Mouse (Mus musculus): ENCODE results near the gene Bnc2. TPM values are rescaled to one million over a fixed set of nuclear protein-coding genes. Genes with fewer than 3 reads are reported as not detected.

Bnc2 gene
- polyA plus RNA-seq (2012) = not detected in 2 replicates

DNA sequence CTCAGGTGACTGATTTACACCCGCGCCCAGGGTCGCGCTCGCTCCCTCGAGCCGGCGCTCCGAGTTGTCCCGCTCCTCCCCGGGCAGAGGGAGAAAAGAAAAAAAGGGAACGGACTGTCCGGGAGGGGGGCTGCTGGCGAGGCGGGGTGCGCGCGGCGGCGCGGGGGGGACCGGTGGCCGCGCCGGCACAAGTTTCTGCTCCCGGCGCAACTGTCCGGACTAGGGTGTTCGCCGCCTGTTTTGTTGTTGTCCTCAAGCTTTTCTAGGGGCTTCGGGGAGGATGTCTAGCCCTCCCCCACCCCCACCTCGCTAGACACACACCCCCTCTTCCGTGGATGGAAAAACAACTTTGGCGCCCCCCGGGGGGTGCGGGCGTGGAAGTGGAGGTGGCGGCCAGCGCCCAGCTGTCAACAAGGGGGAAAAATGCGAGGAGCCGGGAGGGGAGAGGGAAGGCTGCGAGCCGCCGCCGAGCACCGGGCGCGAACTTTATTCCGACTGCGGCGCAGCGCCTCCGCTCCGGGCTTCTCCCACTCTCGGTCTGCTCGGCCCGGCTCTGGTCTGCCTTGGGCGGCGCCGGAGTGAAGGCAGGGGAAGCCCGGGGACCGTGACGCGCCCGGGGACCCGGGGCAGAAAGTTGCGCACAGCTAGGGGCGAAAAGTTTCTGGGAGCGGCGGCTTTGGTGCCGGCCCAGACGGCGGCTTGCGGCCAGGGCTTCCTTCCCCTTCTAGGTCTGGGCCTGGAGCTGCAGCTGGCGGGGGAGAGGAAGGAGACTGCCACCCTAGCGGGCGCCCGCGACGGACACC lies at the start of gene Bnc2:
Gene Bnc2 (minus strand): TSS at position 105 of the 803 bp plus-strand sequence.
- TF ChIP-seq GATA1 (IDR thresholded peaks at IDR 0.05; ENCODE audit: low read length) = no peak

DNA sequence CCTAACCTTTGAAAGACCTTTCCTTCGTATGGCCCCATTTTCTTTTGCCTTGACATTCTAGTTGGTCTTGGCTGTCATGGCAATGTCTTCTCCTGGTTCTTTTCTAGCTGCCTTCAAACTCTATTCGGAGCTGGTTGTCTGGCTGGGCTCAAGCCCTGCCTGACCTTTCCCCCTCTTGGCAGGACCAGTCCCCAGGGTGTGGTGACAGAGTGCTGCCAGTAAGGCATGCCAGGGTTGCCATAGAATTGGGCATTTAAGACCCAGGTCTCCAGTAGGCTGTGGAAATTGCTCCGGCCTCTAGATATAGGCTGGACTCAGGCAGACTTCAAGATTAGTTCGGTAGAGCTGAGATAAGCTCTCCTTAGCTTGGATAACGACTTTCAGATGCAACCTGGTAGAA lies 32.9 kb upstream of the Bnc2 start:
- TF ChIP-seq GATA1 (IDR thresholded peaks at IDR 0.05; ENCODE audit: low read length) = no peak

DNA sequence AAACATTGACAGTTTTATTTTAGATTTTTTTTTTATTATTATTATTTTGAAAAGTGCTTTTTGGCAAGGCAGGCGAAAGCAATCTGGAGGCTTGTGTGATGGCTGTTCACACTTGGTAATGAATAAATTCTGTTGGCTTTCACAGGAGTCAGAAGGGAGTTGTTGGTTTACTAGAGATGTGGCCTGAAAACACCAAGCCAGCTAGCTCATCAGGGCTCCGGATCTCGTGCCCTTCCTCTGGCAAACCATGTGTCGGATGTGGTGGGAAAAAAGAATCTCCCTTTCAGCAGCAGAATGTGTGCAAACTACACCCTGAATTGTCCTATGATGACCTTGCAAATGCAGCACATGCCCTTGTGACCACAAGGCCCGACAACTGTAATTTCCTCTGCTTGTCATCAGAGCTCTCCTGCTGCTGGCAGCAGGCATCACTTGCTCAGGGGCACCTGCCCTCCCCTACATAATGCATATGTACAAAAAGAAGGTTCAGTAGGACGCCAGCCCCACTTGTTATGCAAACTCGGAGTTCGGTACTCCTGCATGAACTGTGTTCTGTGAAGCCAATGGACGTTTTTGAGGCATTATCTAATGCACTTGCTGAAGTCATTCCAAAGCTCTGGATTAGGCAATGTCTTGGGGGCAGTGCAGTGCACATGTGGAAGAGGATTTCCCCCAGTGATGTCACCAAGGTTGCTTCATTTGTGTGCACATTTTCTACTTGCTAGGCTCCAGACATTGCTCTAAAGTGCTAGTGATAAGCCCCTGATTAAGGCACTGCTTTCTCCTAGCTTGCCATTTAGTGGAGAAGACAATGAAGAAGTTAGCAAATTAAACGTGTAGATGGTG lies 10.7 kb upstream of the Bnc2 start:
- no peak for TF ChIP-seq GATA1 (IDR thresholded peaks at IDR 0.05; ENCODE audit: low read length)

DNA sequence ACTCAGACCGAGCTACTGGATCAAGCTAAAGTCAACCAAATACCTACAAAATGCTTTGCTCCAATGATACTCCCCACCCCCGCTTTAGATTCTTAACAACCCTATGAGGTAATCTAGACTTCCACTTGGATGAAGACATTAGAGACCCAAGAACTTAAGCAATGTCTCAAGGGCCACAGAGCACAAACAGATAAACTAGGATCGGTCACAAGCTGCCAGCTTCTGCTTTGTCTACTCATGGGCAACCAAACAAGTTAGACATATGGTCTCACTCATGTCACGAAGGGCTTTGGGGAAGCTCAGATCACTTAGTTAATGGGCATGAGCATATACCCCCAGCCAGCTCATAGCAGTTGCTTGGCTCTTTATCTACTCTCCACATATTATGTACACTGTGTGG lies 9.9 kb upstream of the Bnc2 start:
- no peak for TF ChIP-seq GATA1 (IDR thresholded peaks at IDR 0.05; ENCODE audit: low read length)

DNA sequence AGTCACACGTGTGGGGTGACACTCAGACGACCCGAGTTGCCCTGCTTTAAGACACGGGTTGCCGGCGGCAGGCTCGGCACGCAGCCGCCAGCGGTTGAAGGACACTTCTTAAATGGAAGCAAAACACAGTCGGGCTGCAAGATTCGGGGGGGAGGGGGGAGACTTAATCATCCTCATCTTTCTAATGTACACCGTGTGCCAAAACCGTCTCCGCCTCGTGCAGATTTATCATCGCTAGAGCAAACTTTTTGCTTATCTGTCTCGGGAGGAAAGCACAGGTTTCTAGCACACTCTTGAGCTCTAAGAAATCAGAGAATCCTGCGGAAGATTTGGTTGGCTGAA lies 870 bp upstream of the Bnc2 start:
- no peak for TF ChIP-seq GATA1 (IDR thresholded peaks at IDR 0.05; ENCODE audit: low read length)

DNA sequence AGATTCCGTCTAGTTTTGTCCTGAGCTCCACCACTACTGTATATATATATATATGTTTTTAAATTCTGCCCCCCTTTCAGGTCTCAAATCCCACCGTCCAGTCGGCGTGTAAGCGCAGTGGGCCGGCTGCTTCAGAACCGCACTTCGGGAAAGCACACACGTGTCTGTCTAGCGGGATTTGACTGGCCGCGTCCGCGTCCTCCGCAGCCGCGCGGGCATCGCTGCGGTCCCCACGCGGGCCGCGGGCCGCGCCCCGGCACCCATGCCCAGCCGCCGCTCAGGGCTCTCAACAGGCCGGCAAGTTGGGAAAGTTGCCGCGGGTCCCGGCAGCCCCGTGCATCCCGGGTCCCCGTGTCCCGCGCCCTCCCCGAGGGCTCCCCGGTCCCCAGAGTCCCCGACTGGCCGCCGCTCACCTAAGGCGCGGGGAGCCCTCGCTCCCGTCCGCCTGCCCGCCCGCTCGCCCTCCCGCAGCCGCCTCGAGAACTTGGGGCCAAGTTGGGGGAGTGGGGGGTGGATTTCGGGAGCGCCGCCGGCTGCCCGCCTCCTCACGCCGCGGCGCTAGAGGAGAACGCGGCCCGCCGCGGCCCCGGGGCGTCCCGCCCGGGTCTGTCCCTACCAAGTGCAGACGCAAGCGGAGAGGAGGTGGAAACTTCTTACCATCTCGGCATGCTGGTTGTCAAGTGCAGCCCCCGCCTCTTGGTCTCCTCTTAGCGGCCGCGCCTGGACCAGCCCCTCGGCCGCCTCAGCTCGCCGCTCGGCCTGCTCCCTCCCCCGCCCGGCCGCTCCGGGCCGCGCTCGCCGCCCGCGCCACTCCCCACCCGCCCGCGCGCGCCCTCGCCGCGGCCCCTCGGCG lies 531 bp downstream of the Bnc2 start:
- no peak for TF ChIP-seq GATA1 (IDR thresholded peaks at IDR 0.05; ENCODE audit: low read length)

DNA sequence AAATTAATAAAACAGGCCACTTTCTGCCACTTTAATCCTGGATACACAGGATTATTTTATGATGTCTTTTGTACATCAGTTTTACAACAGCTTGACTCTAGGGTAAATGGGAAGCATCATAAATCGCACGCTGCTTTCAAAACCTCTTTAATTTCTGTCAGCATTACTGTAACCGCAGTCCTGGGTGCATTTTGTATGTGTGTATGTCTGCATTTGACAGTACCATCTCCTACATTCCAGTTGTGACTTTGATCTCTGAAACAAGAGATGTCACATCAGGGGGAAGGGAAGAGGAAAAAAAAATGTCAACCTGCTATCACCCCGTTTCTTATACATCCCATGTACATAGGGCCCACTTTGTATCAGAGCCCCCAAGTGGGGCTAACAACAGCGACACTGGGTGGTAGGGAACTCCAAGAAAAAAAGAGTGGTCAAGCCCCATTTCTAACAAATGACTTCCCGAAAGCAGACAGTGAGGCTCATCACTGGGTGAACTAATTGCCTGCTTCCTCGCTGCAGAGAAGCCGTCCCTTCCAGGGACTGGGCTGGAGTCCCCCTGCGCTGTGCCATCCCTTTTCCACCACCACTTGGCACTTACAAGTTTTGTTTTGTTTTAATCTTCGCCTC lies 1.3 kb downstream of the Bnc2 start:
- no peak for TF ChIP-seq GATA1 (IDR thresholded peaks at IDR 0.05; ENCODE audit: low read length)

DNA sequence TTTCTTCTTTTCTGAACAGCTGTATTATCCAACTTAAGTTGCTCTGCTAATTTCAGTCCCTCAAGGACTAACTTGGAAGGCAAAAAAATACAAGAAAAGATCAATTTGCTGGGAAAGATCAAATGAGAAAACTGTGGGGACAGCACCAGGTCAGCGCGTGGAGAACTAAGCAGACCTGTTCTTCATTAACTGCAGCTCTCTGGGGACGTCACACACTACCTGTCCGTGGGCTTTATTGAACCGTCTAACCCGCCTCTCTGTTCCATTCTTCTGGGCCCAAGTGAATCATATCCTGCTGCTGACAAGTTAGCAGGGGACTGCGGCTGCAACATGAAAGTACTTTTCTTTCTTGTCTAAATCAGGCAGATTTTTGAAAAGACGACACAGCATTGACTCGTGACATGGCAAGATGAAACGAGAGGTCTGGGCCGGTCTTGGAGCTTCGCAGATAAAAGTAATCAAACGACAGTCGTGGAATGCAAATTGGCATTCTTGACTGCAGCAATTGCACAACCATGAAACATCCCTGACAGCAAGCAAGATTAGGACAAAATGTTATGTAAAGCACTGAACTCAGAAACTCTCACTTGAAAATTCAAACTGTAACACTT lies 2.8 kb downstream of the Bnc2 start:
- no peak for TF ChIP-seq GATA1 (IDR thresholded peaks at IDR 0.05; ENCODE audit: low read length)

DNA sequence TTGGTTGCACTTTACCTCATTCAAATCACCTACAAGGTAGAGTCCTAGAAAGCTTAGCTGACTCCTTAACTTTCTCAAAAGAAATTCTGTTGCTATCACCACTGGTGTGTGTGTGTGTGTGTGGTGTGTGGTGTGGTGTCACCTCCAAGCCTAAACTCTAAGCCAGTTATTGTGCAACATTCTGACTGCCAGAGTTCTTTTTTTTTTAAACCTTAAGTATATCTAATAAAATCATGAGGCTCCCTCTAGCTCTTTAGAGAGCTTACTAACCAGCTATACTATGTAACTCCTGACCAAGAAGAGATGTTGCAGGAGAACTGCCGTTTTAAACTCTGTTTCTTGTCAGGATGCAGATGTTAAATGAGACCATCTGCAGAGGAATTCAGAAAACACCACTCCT lies 4.1 kb downstream of the Bnc2 start:
- TF ChIP-seq GATA1 (IDR thresholded peaks at IDR 0.05; ENCODE audit: low read length) = no peak

DNA sequence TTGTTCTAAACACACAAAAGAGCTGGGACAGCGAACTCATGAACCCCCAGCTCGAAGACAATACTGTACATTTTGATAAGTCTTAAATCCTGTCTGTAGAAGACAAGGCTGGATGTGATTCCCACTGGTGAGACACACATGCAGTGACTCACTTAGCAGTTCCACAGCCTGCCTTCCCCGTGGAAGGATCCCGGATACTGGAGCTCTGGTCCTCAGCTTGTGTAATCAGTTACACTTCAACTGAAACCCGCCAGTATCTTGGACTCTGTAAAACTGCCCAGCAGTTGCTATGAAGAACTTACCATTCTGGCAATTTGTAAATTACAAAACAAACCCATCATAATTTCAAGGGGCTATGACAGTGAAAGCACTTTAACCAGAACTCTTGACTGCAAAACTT lies 5.4 kb downstream of the Bnc2 start:
- no peak for TF ChIP-seq GATA1 (IDR thresholded peaks at IDR 0.05; ENCODE audit: low read length)

DNA sequence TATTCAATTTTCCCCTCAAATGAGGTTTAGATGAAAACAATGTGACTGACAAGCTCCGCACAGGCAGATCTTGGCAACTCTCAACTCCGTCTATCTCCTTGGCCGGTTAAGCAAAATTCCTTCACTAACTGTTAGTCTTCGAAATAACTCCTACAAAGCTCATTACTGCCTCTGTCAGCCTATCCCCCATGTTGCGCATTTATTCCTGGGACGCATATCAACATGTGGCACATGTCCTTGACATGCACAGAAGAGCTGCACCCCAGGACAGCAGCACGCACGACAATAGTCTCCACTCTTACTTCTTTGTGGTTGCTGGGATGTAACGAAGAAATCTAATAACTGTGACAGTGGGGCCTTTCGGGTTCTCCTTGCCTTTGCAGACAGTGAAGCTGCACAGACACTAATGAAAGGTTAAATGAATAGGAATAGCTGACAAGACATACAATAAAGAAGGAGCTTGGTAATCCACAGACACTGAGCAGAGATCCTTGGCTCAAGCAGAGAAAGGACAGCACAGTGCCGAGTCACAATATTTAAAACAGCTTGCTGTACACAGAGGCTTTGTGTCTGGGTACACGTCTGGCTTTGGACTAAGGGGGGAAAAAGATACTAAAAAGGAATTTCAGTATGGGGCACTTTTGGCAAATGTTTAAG lies 6.0 kb downstream of the Bnc2 start:
- TF ChIP-seq GATA1 (IDR thresholded peaks at IDR 0.05; ENCODE audit: low read length) = no peak

DNA sequence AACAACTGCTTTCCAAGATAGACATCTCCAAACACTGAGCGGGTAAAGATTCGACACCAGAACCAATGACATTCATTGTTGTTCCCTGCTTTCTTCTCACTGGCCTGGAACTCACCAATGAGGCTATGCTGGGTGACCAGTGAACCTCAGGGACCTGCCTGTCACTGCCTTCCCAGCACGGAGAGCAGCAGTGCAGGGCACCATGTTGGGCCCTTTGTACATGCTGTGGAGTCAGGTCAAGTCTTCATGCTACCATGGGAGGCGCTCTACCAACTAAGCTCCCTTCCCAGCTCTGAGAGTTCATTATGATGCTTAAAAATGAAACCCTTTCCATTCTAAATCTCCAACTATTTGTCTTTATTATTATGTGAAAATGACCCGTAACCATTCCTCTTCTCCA lies 6.8 kb downstream of the Bnc2 start:
- no peak for TF ChIP-seq GATA1 (IDR thresholded peaks at IDR 0.05; ENCODE audit: low read length)

DNA sequence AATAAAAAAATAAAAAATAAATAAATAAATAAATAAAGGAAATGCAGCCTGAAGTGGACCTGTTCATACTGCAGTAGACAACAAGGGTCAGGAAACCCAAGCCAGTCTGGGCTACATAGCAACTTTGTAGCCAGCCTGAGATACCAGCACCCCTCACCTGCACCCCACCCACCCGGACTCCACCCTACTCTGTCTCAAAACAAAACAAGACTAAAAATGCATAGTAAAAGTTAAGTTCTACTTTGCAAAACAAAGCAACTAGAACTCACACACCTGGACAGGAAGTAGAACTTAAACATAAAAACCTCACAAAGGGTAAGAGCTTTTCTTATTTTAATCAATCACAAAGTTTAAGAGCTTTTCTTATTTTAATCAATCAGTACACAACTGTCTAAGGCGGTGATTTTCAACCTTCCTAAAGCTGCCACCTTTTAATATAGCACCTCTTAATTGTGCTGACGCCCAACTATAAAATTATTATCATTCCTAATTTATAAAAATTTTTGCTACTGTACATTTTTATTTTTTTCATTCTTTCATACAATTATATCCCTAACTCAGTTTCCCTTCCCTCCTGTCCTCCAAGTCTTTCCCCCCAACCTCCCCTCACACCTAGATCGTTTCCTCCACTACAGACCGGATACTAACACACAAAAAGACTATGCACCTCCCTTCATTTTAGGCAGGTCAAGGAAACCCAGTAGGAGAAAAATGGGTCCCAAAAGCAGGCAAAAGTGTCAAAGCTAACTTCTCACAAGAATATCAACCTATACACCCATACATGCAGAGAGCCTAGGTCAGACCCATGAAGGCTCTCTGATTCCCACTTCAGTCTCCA lies 12.6 kb downstream of the Bnc2 start:
- no peak for TF ChIP-seq GATA1 (IDR thresholded peaks at IDR 0.05; ENCODE audit: low read length)

DNA sequence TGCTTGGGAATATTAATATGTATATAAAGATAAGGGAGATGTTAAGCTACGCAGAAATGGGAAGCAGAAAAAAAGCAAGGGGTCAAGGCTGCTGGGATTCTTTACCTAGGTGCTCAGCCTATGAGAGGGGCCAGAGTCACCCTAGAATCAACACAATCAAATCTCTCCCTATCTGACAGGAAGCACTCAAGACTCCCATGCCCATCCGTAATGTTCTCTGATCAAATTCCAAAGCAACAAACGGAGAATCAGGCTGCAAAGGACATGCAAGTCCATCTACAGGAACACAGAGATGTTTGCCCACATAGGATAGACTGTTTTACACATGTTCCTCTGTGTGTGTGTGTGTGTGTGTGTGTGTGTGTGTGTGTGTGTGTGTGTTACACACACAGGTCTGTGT lies 13.7 kb downstream of the Bnc2 start:
- TF ChIP-seq GATA1 (IDR thresholded peaks at IDR 0.05; ENCODE audit: low read length) = no peak

Measured in G1E-ER4 (cell line).